Comparison of ENCODE assay signal across 26 mouse cellular contexts in the genomic region with DNA sequence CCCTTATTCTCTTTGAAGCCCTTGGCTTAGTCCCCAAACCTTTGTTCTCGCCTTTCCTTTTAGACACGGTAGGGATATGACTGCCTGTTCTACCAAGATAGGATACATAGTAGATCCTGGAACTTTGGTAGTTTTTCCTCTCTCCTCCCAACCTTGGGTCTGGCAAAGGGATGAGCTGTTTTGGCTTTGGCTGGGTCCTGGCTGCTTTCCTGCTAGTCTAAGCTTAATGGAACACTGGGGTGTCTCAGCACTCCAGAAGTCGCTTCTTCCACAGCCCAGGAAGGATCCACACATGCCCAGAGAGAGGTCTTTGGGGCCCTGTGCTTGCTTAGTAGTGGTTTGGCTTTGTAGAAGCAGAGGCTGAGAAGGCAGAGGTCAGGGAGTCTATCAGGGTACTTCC. TPM values are rescaled to one million over a fixed set of nuclear protein-coding genes. Genes with fewer than 3 reads are reported as not detected.
DNase-seq lines count a peak whose midpoint lies in the region; ATAC-seq and TF ChIP-seq lines count a peak whose summit lies in the region.
"Had no signal": no experiment of that assay in that cellular context is flagged by ENCODE, and none has a peak within 500 bp of the region (broad histone marks: within the 10 kb centered on the region; RNA-seq: fewer than 3 reads in every experiment).

No protein-coding gene starts in this region.

- H3K4me3 ChIP-seq in gastrocnemius, adult 2 months: no peak overlapping the region
- H3K4me3 ChIP-seq: embryonic facial prominence, embryonic 12.5 days; forebrain, embryonic 12.5 days; heart, embryonic 13.5 days; hindbrain, embryonic 12.5 days had no signal

- DNase-seq in cerebellum, adult 9-10 months: peak; percentile 81
- no peak for DNase-seq in gastrocnemius, adult 2 months
- DNase-seq in gastrocnemius, adult 8-10 months (ENCODE audit: low spot score in 2 of 2): no peak
- peak; percentile 78 for DNase-seq in brain, adult 2 months (ENCODE audit: low read depth, low spot score)
- peak; percentile 55 to 64 for DNase-seq in cerebellum, postnatal 14 days
- no peak for DNase-seq in ovary, adult 18-20 months (ENCODE audit: low spot score)
- DNase-seq: adrenal gland, postnatal 14 days; embryo, embryonic 11 days; gastrocnemius, postnatal 36 days; heart, adult 11 months; heart, postnatal 4 days; kidney, adult 8-10 months had no signal

- no peak for TF ChIP-seq CTCF in gastrocnemius, adult 2 months (IDR thresholded peaks at IDR 0.05)

- intact Hi-C loops in gastrocnemius, adult 2 months (cut with DNase I): loop anchor here (2.0 kb wide), 1 partner anchor 31 kb away; no protein-coding TSS in a partner anchor

- peak overlapping the region; percentile 38; the same call in 1 of the 2 replicates for H3K27ac ChIP-seq in gastrocnemius, adult 2 months
- H3K27ac ChIP-seq: embryonic facial prominence, embryonic 12.5 days; forebrain, embryonic 12.5 days; heart, embryonic 13.5 days had no signal

- ATAC-seq in cerebellum, adult (ENCODE audit: insufficient number of reproducible peaks, low FRiP score, low TSS enrichment): no peak
- ATAC-seq: activated CD4-positive, CD25-positive, alpha-beta regulatory T cell, adult 4 months; forebrain, embryonic 16.5 days; hindbrain, embryonic 16.5 days; inflammation-experienced regulatory T-cells, adult 6 months; intestine, postnatal 0 days; Patski had no signal

RNA-seq across cellular contexts. Expression of a gene that starts 27.7 kb away (rescaled TPM):
- 10 to 100 TPM; 38.9 to 66.6 TPM for total RNA-seq in gastrocnemius, adult 2 months (2021)
- 10 to 100 TPM; 37.5 to 53.5 (median 49.3) TPM for total RNA-seq in gastrocnemius, adult 8-10 months (2022)

RNA-seq across cellular contexts. Expression of a gene that starts 47.7 kb away (rescaled TPM):
- 10 to 100 TPM; 17.3 to 21.3 TPM for total RNA-seq in gastrocnemius, adult 2 months (2021)
- total RNA-seq in gastrocnemius, adult 8-10 months (2022): 10 to 100 TPM; 11.1 to 14.3 (median 11.9) TPM
- total RNA-seq: adrenal gland, adult 18-20 months; adrenal gland, postnatal 14 days; CH12.LX; common myeloid progenitor, adult 5-6 weeks; heart, postnatal 4 days had no signal

Comparison
In these comparisons a context has a peak if more than half of its experiments do, and no peak if none do; other contexts are left out.
1. DNase-seq: peak in cerebellum, adult 9-10 months (single experiment), brain, adult 2 months (single experiment) and cerebellum, postnatal 14 days (2 of 2); none in gastrocnemius, adult 2 months (single experiment), gastrocnemius, adult 8-10 months (0 of 2) and ovary, adult 18-20 months (single experiment).